Mouse (Mus musculus) embryonic facial prominence, embryonic 11.5 days (tissue): ENCODE measurements around the gene Nrxn1. TPM values are rescaled to one million over a fixed set of nuclear protein-coding genes. Genes with fewer than 3 reads are reported as not detected.

ENCODE experiments used
- ATAC-seq: fragments of 200-750 bp; cut with Nextera tagmentation; replicated peaks from 2 replicates; pipeline ENCODE4 v1.8.0; 2017; ENCODE audit warnings: low read depth; ENCODE audit not compliant: insufficient number of reproducible peaks, low FRiP score, low TSS enrichment
- DNase-seq: peaks from one replicate; pipeline ENCODE4 v3.0.0-alpha.2; 2015; ENCODE audit warnings: low spot score
- H3K27ac ChIP-seq: fragments of 300-500 bp; sonication (generic); replicated peaks from 2 replicates; pipeline ENCODE4 v1.5.1; 2014; ENCODE audit warnings: mild to moderate bottlenecking, low read depth, low read length, control low read depth
- H3K27me3 ChIP-seq: fragments of 300-500 bp; sonication (generic); 2 replicates; pipeline ENCODE4 v1.6.1; 2014; ENCODE audit warnings: mild to moderate bottlenecking, low read length, moderate library complexity, mixed read lengths; ENCODE audit not compliant: control insufficient read depth, insufficient read depth
- H3K36me3 ChIP-seq: fragments of 300-500 bp; sonication (generic); replicated peaks from 2 replicates; pipeline ENCODE4 v1.6.1; 2014; ENCODE audit warnings: low read depth, mild to moderate bottlenecking, low read length, moderate library complexity, mixed read lengths; ENCODE audit not compliant: control insufficient read depth, insufficient read depth
- H3K4me1 ChIP-seq: fragments of 300-500 bp; sonication (generic); 2 replicates; pipeline ENCODE4 v1.6.1; 2014; ENCODE audit warnings: low read length, mixed read lengths; ENCODE audit not compliant: control insufficient read depth, insufficient read depth
- H3K4me2 ChIP-seq: fragments of 300-500 bp; sonication (generic); 2 replicates; pipeline ENCODE4 v1.6.1; 2014; ENCODE audit warnings: low read depth, mild to moderate bottlenecking, control low read depth, low read length, moderate library complexity
- H3K4me3 ChIP-seq: fragments of 300-500 bp; sonication (generic); 2 replicates; pipeline ENCODE4 v1.5.1; 2014; ENCODE audit warnings: low read depth, low read length, control low read depth
- H3K9ac ChIP-seq: fragments of 300-500 bp; sonication (generic); replicated peaks from 2 replicates; pipeline ENCODE4 v1.6.1; 2014; ENCODE audit warnings: mild to moderate bottlenecking, control low read depth, low read length
- H3K9me3 ChIP-seq: fragments of 300-500 bp; sonication (generic); replicated peaks from 2 replicates; pipeline ENCODE4 v1.6.1; 2016; ENCODE audit warnings: mild to moderate bottlenecking, low read length, inconsistent platforms, mixed read lengths; ENCODE audit not compliant: control insufficient read depth
- WGBS: fragments of 180-500 bp; shearing (Covaris S2); extraction: QIAGEN DNeasy Blood & Tissue Kit; methylation state at CpG from one replicate; pipeline ENCODE4 v1.1.7; 2014; 5-methylcytosine and 5-hydroxymethylcytosine counted together
- polyA plus RNA-seq: library from polyadenylated mRNA; unstranded; fragments of >200 nt; fragmentation: Nextera tagmentation; extraction: Ambion mirVana; gene quantifications from 2 replicates; pipeline ENCODE4 v1.2.1, GENCODE M21; 2014

Gene Nrxn1
- polyA plus RNA-seq, 1 experiment from 2014 or later: 4.6 TPM

- H3K4me2 ChIP-seq: no peak overlapping the region
- 69% methylated on average over 2 of the region's 2 CpGs for WGBS
- H3K4me3 ChIP-seq: no peak overlapping the region
- H3K27me3 ChIP-seq: peaks cover 12% of the 10 kb centered on the region
- no peaks in the 10 kb centered on the region for H3K4me1 ChIP-seq
- no peak overlapping the region for H3K27ac ChIP-seq
- H3K36me3 ChIP-seq: no peaks in the 10 kb centered on the region
- no peak overlapping the region for H3K9ac ChIP-seq
- H3K9me3 ChIP-seq: no peaks in the 10 kb centered on the region
- DNase-seq: peak; percentile 28
- ATAC-seq: no peak
These were observed 641.5 kb downstream of the Nrxn1 start for GRCm38 (mm10) chr17:90451384-90451783.

- no peak overlapping the region for H3K4me3 ChIP-seq
- DNase-seq (no peak), ATAC-seq (no peak)
- H3K9me3 ChIP-seq: no peaks in the 10 kb centered on the region
- no peak overlapping the region for H3K4me2 ChIP-seq
- no peaks in the 10 kb centered on the region for H3K27me3 ChIP-seq
- no peak overlapping the region for H3K27ac ChIP-seq
- H3K36me3 ChIP-seq: no peaks in the 10 kb centered on the region
- no peaks in the 10 kb centered on the region for H3K4me1 ChIP-seq
- H3K9ac ChIP-seq: no peak overlapping the region
These were observed 649.8 kb downstream of the Nrxn1 start for GRCm38 (mm10) chr17:90443067-90443466.

GRCm38 (mm10) chr17:90435836-90436235 lies 657.0 kb downstream of the Nrxn1 start:
- H3K9ac ChIP-seq: no peak overlapping the region
- H3K4me3 ChIP-seq: no peak overlapping the region
- no peak overlapping the region for H3K27ac ChIP-seq
- no peak for ATAC-seq
- no peaks in the 10 kb centered on the region for H3K9me3 ChIP-seq
- H3K4me1 ChIP-seq: no peaks in the 10 kb centered on the region
- H3K27me3 ChIP-seq: no peaks in the 10 kb centered on the region
- DNase-seq: no peak
- no peak overlapping the region for H3K4me2 ChIP-seq
- H3K36me3 ChIP-seq: no peaks in the 10 kb centered on the region

GRCm38 (mm10) chr17:90435371-90435770 lies 657.5 kb downstream of the Nrxn1 start:
- Histone ChIP-seq H3K36me3 (no peaks in the 10 kb centered on the region), H3K4me3 (no peak overlapping the region), H3K27me3 (no peaks in the 10 kb centered on the region), H3K27ac (no peak overlapping the region), H3K9me3 (no peaks in the 10 kb centered on the region), H3K9ac (no peak overlapping the region), H3K4me2 (no peak overlapping the region), H3K4me1 (no peaks in the 10 kb centered on the region)
- DNase-seq (no peak), ATAC-seq (no peak)
- WGBS: 63% methylated on average over 2 of the region's 2 CpGs

- 87% methylated on average over 1 of the region's 1 CpGs for WGBS
- no peak overlapping the region for H3K27ac ChIP-seq
- no peak for ATAC-seq
- no peaks in the 10 kb centered on the region for H3K36me3 ChIP-seq
- no peak overlapping the region for H3K9ac ChIP-seq
- DNase-seq: no peak
- H3K4me2 ChIP-seq: no peak overlapping the region
- no peaks in the 10 kb centered on the region for H3K27me3 ChIP-seq
- H3K9me3 ChIP-seq: no peaks in the 10 kb centered on the region
- no peak overlapping the region for H3K4me3 ChIP-seq
- no peaks in the 10 kb centered on the region for H3K4me1 ChIP-seq
These were observed 662.7 kb downstream of the Nrxn1 start for GRCm38 (mm10) chr17:90430211-90430610.

- Histone ChIP-seq H3K9ac (no peak overlapping the region), H3K36me3 (no peaks in the 10 kb centered on the region), H3K27ac (no peak overlapping the region), H3K27me3 (no peaks in the 10 kb centered on the region), H3K9me3 (no peaks in the 10 kb centered on the region), H3K4me3 (no peak overlapping the region), H3K4me2 (no peak overlapping the region), H3K4me1 (no peaks in the 10 kb centered on the region)
- ATAC-seq: no peak
- DNase-seq: no peak
- WGBS: 83% methylated on average over 3 of the region's 3 CpGs
These were observed 666.9 kb downstream of the Nrxn1 start for GRCm38 (mm10) chr17:90425974-90426373.

- Histone ChIP-seq H3K4me3 (no peak overlapping the region), H3K9ac (no peak overlapping the region), H3K27ac (no peak overlapping the region), H3K9me3 (no peaks in the 10 kb centered on the region), H3K27me3 (no peaks in the 10 kb centered on the region), H3K4me2 (no peak overlapping the region), H3K36me3 (no peaks in the 10 kb centered on the region), H3K4me1 (no peaks in the 10 kb centered on the region)
- no peak for ATAC-seq
- 86% methylated on average over 3 of the region's 3 CpGs for WGBS
- DNase-seq: no peak
These were observed 670.3 kb downstream of the Nrxn1 start for GRCm38 (mm10) chr17:90422591-90422990.

- 86% methylated on average over 2 of the region's 2 CpGs for WGBS
- no peaks in the 10 kb centered on the region for H3K27me3 ChIP-seq
- no peak overlapping the region for H3K4me2 ChIP-seq
- no peak overlapping the region for H3K4me3 ChIP-seq
- ATAC-seq: no peak
- H3K27ac ChIP-seq: no peak overlapping the region
- no peak for DNase-seq
- no peaks in the 10 kb centered on the region for H3K9me3 ChIP-seq
- no peaks in the 10 kb centered on the region for H3K4me1 ChIP-seq
- no peak overlapping the region for H3K9ac ChIP-seq
- H3K36me3 ChIP-seq: no peaks in the 10 kb centered on the region
These were observed 672.1 kb downstream of the Nrxn1 start for GRCm38 (mm10) chr17:90420757-90421156.
